Mouse (Mus musculus): ENCODE measurements around the gene Erbb2. TPM values are rescaled to one million over a fixed set of nuclear protein-coding genes. Genes with fewer than 3 reads are reported as not detected.

Erbb2 gene
- polyA plus RNA-seq (2014; fragmentation: Nextera tagmentation; extraction: Ambion mirVana), result 5.9 and 9.1 TPM in 2 replicates

DNA sequence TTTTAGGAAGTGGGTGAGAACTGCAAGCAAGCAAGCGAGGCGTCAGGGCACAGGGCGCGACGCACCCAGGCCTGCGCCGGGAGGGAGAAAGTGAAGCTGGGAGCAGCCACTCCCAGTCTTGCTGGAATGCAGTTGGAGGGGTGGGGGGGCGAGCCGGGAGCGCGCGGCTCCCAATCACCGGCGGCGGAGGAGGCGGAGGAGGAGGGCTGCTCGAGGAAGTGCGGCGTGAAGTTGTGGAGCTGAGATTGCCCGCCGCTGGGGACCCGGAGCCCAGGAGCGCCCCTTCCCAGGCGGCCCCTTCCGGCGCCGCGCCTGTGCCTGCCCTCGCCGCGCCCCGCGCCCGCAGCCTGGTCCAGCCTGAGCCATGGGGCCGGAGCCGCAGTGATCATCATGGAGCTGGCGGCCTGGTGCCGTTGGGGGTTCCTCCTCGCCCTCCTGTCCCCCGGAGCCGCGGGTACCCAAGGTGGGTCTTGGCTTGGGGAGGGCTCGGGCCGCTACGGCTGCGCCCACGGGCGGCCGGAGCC is at the start of gene Erbb2:
Erbb2 (plus strand) TSS at position 198 of the 524 bp plus-strand sequence.
- peaks cover 14% of the 10 kb centered on the region for H3K4me1 ChIP-seq (ENCODE audit: control insufficient read depth, insufficient read depth, low read length)
- H3K27me3 ChIP-seq (ENCODE audit: control insufficient read depth, insufficient read depth, low read length), result peaks cover 10% of the 10 kb centered on the region
- no peaks in the 10 kb centered on the region for H3K9me3 ChIP-seq (ENCODE audit: control insufficient read depth, low read length)
- H3K36me3 ChIP-seq (ENCODE audit: control insufficient read depth, insufficient read depth, low read length), result no peaks in the 10 kb centered on the region
- peak; percentile 70 for ATAC-seq (ENCODE audit: low read depth)
- WGBS, result under 1% methylated on average over 22 of the region's 49 CpGs
- peak within 1 kb of the TSS; percentile 63 for H3K9ac ChIP-seq (replicated peaks; ENCODE audit: low read depth, low read length)
- peak within 1 kb of the TSS; percentile 54 for H3K4me3 ChIP-seq (ENCODE audit: low read depth, low read length)
- peak within 1 kb of the TSS; percentile 94 for H3K4me2 ChIP-seq (ENCODE audit: low read depth, low read length)
- peak within 1 kb of the TSS; percentile 63; the same call in 1 of the 2 replicates for H3K27ac ChIP-seq (ENCODE audit: low read depth, low read length)

DNA sequence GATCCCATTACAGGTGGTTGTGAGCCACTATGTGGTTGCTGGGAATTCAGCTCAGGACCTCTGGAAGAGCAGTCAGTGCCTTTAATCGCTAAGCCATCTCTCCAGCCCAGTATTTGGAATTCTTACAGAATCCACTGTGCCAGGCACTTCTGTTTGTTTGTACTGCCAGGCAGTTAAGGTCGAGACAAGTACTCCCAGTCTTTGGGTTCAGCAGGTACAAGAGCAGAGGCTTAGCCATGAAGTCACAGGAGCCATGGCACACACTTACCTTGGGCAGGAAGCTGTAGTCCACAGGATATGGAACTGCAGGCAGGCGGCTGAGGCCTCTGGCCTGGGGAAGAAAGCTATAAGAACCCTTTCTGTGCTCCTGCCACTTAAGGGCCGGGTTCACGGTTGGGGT is 48.5 kb upstream of the Erbb2 start:
- Histone ChIP-seq H3K9me3 (ENCODE audit: control insufficient read depth, low read length) (no peaks in the 10 kb centered on the region), H3K27ac (ENCODE audit: low read depth, low read length) (no peak overlapping the region), H3K36me3 (ENCODE audit: control insufficient read depth, insufficient read depth, low read length) (no peaks in the 10 kb centered on the region), H3K27me3 (ENCODE audit: control insufficient read depth, insufficient read depth, low read length) (no peaks in the 10 kb centered on the region), H3K4me1 (ENCODE audit: control insufficient read depth, insufficient read depth, low read length) (peaks cover 19% of the 10 kb centered on the region), H3K9ac (replicated peaks; ENCODE audit: low read depth, low read length) (no peak overlapping the region), H3K4me3 (ENCODE audit: low read depth, low read length) (no peak overlapping the region), H3K4me2 (ENCODE audit: low read depth, low read length) (no peak overlapping the region)
- no peak for ATAC-seq (ENCODE audit: low read depth)
- 88% methylated on average over 5 of the region's 5 CpGs for WGBS

- Histone ChIP-seq H3K27ac (ENCODE audit: low read depth, low read length) (no peak overlapping the region), H3K36me3 (ENCODE audit: control insufficient read depth, insufficient read depth, low read length) (no peaks in the 10 kb centered on the region), H3K9ac (replicated peaks; ENCODE audit: low read depth, low read length) (no peak overlapping the region), H3K27me3 (ENCODE audit: control insufficient read depth, insufficient read depth, low read length) (no peaks in the 10 kb centered on the region), H3K4me3 (ENCODE audit: low read depth, low read length) (no peak overlapping the region), H3K9me3 (ENCODE audit: control insufficient read depth, low read length) (no peaks in the 10 kb centered on the region), H3K4me2 (ENCODE audit: low read depth, low read length) (no peak overlapping the region), H3K4me1 (ENCODE audit: control insufficient read depth, insufficient read depth, low read length) (peaks cover 13% of the 10 kb centered on the region)
- WGBS, result 97% methylated on average over 5 of the region's 5 CpGs
- no peak for ATAC-seq (ENCODE audit: low read depth)
These were observed 47.9 kb upstream of the Erbb2 start for GRCm38 (mm10) chr11:98364410-98364809.

- 81% methylated on average over 10 of the region's 10 CpGs for WGBS
- Histone ChIP-seq H3K4me1 (ENCODE audit: control insufficient read depth, insufficient read depth, low read length) (peaks cover 3% of the 10 kb centered on the region; the same call in 1 of the 2 replicates), H3K36me3 (ENCODE audit: control insufficient read depth, insufficient read depth, low read length) (no peaks in the 10 kb centered on the region), H3K9me3 (ENCODE audit: control insufficient read depth, low read length) (no peaks in the 10 kb centered on the region), H3K4me3 (ENCODE audit: low read depth, low read length) (no peak overlapping the region), H3K27me3 (ENCODE audit: control insufficient read depth, insufficient read depth, low read length) (no peaks in the 10 kb centered on the region), H3K27ac (ENCODE audit: low read depth, low read length) (no peak overlapping the region), H3K9ac (replicated peaks; ENCODE audit: low read depth, low read length) (no peak overlapping the region), H3K4me2 (ENCODE audit: low read depth, low read length) (no peak overlapping the region)
- ATAC-seq (ENCODE audit: low read depth), result no peak
These were observed 46.0 kb upstream of the Erbb2 start for GRCm38 (mm10) chr11:98366290-98366689.

- Histone ChIP-seq H3K4me2 (ENCODE audit: low read depth, low read length) (no peak overlapping the region), H3K9me3 (ENCODE audit: control insufficient read depth, low read length) (no peaks in the 10 kb centered on the region), H3K4me3 (ENCODE audit: low read depth, low read length) (no peak overlapping the region), H3K27me3 (ENCODE audit: control insufficient read depth, insufficient read depth, low read length) (no peaks in the 10 kb centered on the region), H3K36me3 (ENCODE audit: control insufficient read depth, insufficient read depth, low read length) (no peaks in the 10 kb centered on the region), H3K27ac (ENCODE audit: low read depth, low read length) (no peak overlapping the region), H3K4me1 (ENCODE audit: control insufficient read depth, insufficient read depth, low read length) (0 out of 2 replicates have a peak, but pooled peaks cover 4% of the 10 kb centered on the region), H3K9ac (replicated peaks; ENCODE audit: low read depth, low read length) (no peak overlapping the region)
- ATAC-seq (ENCODE audit: low read depth), result no peak
- 88% methylated on average over 10 of the region's 10 CpGs for WGBS
These were observed 45.0 kb upstream of the Erbb2 start for GRCm38 (mm10) chr11:98367171-98367862.

DNA sequence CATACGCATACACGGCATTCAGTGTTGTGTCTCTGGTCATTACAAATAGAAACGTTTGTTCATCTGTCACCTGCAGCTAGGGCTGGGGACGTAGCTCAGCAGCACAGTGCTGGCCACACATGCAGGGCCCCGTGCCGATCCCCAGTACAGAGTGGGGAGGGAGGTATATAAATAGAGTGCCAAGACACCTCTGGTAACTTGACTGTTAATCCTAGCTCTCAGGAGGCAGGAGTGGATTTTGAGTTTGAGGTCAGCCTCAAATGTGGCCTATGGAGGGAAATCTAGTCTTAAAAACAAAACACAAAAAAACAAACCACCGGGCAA is 44.4 kb upstream of the Erbb2 start:
- Histone ChIP-seq H3K9me3 (ENCODE audit: control insufficient read depth, low read length) (no peaks in the 10 kb centered on the region), H3K27ac (ENCODE audit: low read depth, low read length) (no peak overlapping the region), H3K4me2 (ENCODE audit: low read depth, low read length) (no peak overlapping the region), H3K4me1 (ENCODE audit: control insufficient read depth, insufficient read depth, low read length) (0 out of 2 replicates have a peak, but pooled peaks cover 4% of the 10 kb centered on the region), H3K4me3 (ENCODE audit: low read depth, low read length) (no peak overlapping the region), H3K27me3 (ENCODE audit: control insufficient read depth, insufficient read depth, low read length) (no peaks in the 10 kb centered on the region), H3K9ac (replicated peaks; ENCODE audit: low read depth, low read length) (no peak overlapping the region), H3K36me3 (ENCODE audit: control insufficient read depth, insufficient read depth, low read length) (no peaks in the 10 kb centered on the region)
- no peak for ATAC-seq (ENCODE audit: low read depth)
- 87% methylated on average over 7 of the region's 7 CpGs for WGBS

- Histone ChIP-seq H3K27ac (ENCODE audit: low read depth, low read length) (no peak overlapping the region), H3K9ac (replicated peaks; ENCODE audit: low read depth, low read length) (no peak overlapping the region), H3K9me3 (ENCODE audit: control insufficient read depth, low read length) (no peaks in the 10 kb centered on the region), H3K27me3 (ENCODE audit: control insufficient read depth, insufficient read depth, low read length) (no peaks in the 10 kb centered on the region), H3K4me3 (ENCODE audit: low read depth, low read length) (no peak overlapping the region), H3K4me1 (ENCODE audit: control insufficient read depth, insufficient read depth, low read length) (0 out of 2 replicates have a peak, but pooled peaks cover 4% of the 10 kb centered on the region), H3K4me2 (ENCODE audit: low read depth, low read length) (no peak overlapping the region), H3K36me3 (ENCODE audit: control insufficient read depth, insufficient read depth, low read length) (no peaks in the 10 kb centered on the region)
- no peak for ATAC-seq (ENCODE audit: low read depth)
- WGBS, result 84% methylated on average over 6 of the region's 6 CpGs
These were observed 42.9 kb upstream of the Erbb2 start for GRCm38 (mm10) chr11:98369337-98369736.

GRCm38 (mm10) chr11:98370588-98370987 is 41.7 kb upstream of the Erbb2 start:
- 0 out of 2 replicates have a peak, but pooled peaks cover 4% of the 10 kb centered on the region for H3K4me1 ChIP-seq (ENCODE audit: control insufficient read depth, insufficient read depth, low read length)
- H3K27me3 ChIP-seq (ENCODE audit: control insufficient read depth, insufficient read depth, low read length), result no peaks in the 10 kb centered on the region
- H3K4me3 ChIP-seq (ENCODE audit: low read depth, low read length), result no peak overlapping the region
- no peak overlapping the region for H3K9ac ChIP-seq (replicated peaks; ENCODE audit: low read depth, low read length)
- H3K4me2 ChIP-seq (ENCODE audit: low read depth, low read length), result no peak overlapping the region
- H3K36me3 ChIP-seq (ENCODE audit: control insufficient read depth, insufficient read depth, low read length), result peaks cover 8% of the 10 kb centered on the region; the same call in 1 of the 2 replicates
- no peak overlapping the region for H3K27ac ChIP-seq (ENCODE audit: low read depth, low read length)
- H3K9me3 ChIP-seq (ENCODE audit: control insufficient read depth, low read length), result no peaks in the 10 kb centered on the region
- WGBS, result 93% methylated on average over 2 of the region's 2 CpGs
- no peak for ATAC-seq (ENCODE audit: low read depth)

GRCm38 (mm10) chr11:98371556-98372240 is 40.6 kb upstream of the Erbb2 start:
- H3K9ac ChIP-seq (replicated peaks; ENCODE audit: low read depth, low read length), result no peak overlapping the region
- H3K4me2 ChIP-seq (ENCODE audit: low read depth, low read length), result no peak overlapping the region
- no peak overlapping the region for H3K4me3 ChIP-seq (ENCODE audit: low read depth, low read length)
- 38% methylated on average over 10 of the region's 10 CpGs for WGBS
- ATAC-seq (ENCODE audit: low read depth), result peak; percentile 56; the same call in 1 of the 2 replicates
- no peak overlapping the region for H3K27ac ChIP-seq (ENCODE audit: low read depth, low read length)
- H3K9me3 ChIP-seq (ENCODE audit: control insufficient read depth, low read length), result no peaks in the 10 kb centered on the region
- 0 out of 2 replicates have a peak, but pooled peaks cover 4% of the 10 kb centered on the region for H3K4me1 ChIP-seq (ENCODE audit: control insufficient read depth, insufficient read depth, low read length)
- H3K36me3 ChIP-seq (ENCODE audit: control insufficient read depth, insufficient read depth, low read length), result peaks cover 11% of the 10 kb centered on the region; the same call in 1 of the 2 replicates
- H3K27me3 ChIP-seq (ENCODE audit: control insufficient read depth, insufficient read depth, low read length), result no peaks in the 10 kb centered on the region

All from neural tube, embryonic 14.5 days (tissue).